Mouse (Mus musculus): ENCODE results near the gene Ntn5.

DNA sequence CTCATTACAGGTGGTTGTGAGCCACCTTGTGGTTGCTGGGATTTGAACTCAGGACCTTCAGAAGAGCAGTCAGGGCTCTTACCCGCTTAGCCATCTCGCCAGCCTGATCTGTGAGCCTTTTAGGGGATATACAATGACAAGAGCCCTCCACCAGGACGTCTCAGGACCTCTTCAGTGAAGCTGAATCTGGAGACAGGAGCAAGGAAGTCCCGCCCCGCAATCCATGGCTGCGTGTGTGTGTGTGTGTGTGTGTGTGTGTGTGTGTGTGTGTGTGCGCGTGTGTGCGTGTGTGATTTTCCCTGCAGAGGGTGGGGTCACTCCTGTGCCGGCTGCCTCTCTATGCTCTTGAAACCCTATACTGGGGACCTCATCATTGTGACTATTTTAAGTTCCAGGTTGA lies 56.0 kb downstream of the Ntn5 start:
- TF ChIP-seq CTCF (IDR thresholded peaks at IDR 0.05; ENCODE audit: extremely low read depth, insufficient read length, insufficient replicate concordance, low read depth, low read length) (no peak), POLR2A (IDR thresholded peaks at IDR 0.05; ENCODE audit: low read depth, low read length) (no peak)

Data from small intestine, adult 2 months (tissue).